Mouse (Mus musculus) spleen, adult 2 months (tissue): ENCODE measurements around the gene Banf2. TPM values are rescaled to one million over a fixed set of nuclear protein-coding genes. Genes with fewer than 3 reads are reported as not detected.

Experiments
- DNase-seq, 2 experiments: peaks; one replicate each; pipeline versions ENCODE4 v3.0.0 to v3.0.0-alpha.2; 2012 to 2021; ENCODE audit warnings: low spot score in 2 of 2, low read depth in 1 of 2
- H3K27ac ChIP-seq: fragments of 200-500 bp; 2 replicates; pipeline ENCODE4 v1.5.1; 2012; ENCODE audit warnings: low read length, inconsistent platforms; ENCODE audit not compliant: insufficient read depth
- H3K27me3 ChIP-seq: fragments of 200-500 bp; 2 replicates; pipeline ENCODE4 v1.6.1; 2012; ENCODE audit warnings: mild to moderate bottlenecking, moderate library complexity, low read length, inconsistent platforms; ENCODE audit not compliant: control insufficient read depth, insufficient read depth
- H3K36me3 ChIP-seq: fragments of 200-500 bp; 2 replicates; pipeline ENCODE4 v1.6.1; 2012; ENCODE audit warnings: mild to moderate bottlenecking, low read length, inconsistent platforms; ENCODE audit not compliant: control insufficient read depth, insufficient read depth
- H3K4me1 ChIP-seq: fragments of 200-500 bp; 2 replicates; pipeline ENCODE4 v1.6.1; 2011; ENCODE audit warnings: inconsistent platforms; ENCODE audit not compliant: control insufficient read depth, insufficient read depth, insufficient read length
- H3K4me3 ChIP-seq: fragments of 200-500 bp; 2 replicates; pipeline ENCODE4 v1.5.1; 2011; ENCODE audit warnings: mild to moderate bottlenecking, inconsistent platforms; ENCODE audit not compliant: insufficient read depth, insufficient read length; ENCODE audit errors: extremely low read depth
- CTCF ChIP-seq: fragments of 200-500 bp; IDR thresholded peaks from 2 replicates; pipeline ENCODE4 v1.5.1; 2011; ENCODE audit warnings: mild to moderate bottlenecking, inconsistent platforms; ENCODE audit not compliant: insufficient read depth, insufficient read length, insufficient replicate concordance; ENCODE audit errors: extremely low read depth
- POLR2A ChIP-seq: fragments of 200-500 bp; IDR thresholded peaks from 2 replicates; pipeline ENCODE4 v1.6.1; 2011; ENCODE audit warnings: low read depth, low read length, inconsistent platforms
- WGBS: fragments of 180-500 bp; shearing (Covaris S2); methylation state at CpG from one replicate; pipeline ENCODE4 v1.1.7; 2018; 5-methylcytosine and 5-hydroxymethylcytosine counted together
- polyA plus RNA-seq: library from polyadenylated mRNA; depleted of rRNA; stranded (reverse); fragments of >200 nt; gene quantifications from 2 replicates; pipeline ENCODE4 v1.2.3, GENCODE M21; 2012

Banf2 gene
- polyA plus RNA-seq, 1 experiment = not detected

GRCm38 (mm10) chr2:144046916-144047315 lies 14.1 kb downstream of the Banf2 start:
- 33% methylated on average over 11 of the region's 11 CpGs for WGBS
- no peak overlapping the region for H3K4me3 ChIP-seq
- no peaks in the 10 kb centered on the region for H3K36me3 ChIP-seq
- TF ChIP-seq CTCF = no peak
- TF ChIP-seq POLR2A = no peak
- DNase-seq = no peak
- H3K27me3 ChIP-seq = no peaks in the 10 kb centered on the region
- H3K27ac ChIP-seq = no peak overlapping the region
- peaks cover 7% of the 10 kb centered on the region; the same call in 1 of the 2 replicates for H3K4me1 ChIP-seq

GRCm38 (mm10) chr2:144050146-144050680 lies 17.4 kb downstream of the Banf2 start:
- Histone ChIP-seq H3K36me3 (no peaks in the 10 kb centered on the region), H3K27ac (no peak overlapping the region), H3K27me3 (no peaks in the 10 kb centered on the region), H3K4me1 (peaks cover 7% of the 10 kb centered on the region; the same call in 1 of the 2 replicates), H3K4me3 (no peak overlapping the region)
- DNase-seq = peak in 1 of 2 experiments; percentile 5
- TF ChIP-seq CTCF = no peak
- no peak for TF ChIP-seq POLR2A
- WGBS = 52% methylated on average over 8 of the region's 8 CpGs

GRCm38 (mm10) chr2:144050861-144051260 lies 18.0 kb downstream of the Banf2 start:
- H3K27me3 ChIP-seq = no peaks in the 10 kb centered on the region
- no peaks in the 10 kb centered on the region for H3K36me3 ChIP-seq
- H3K27ac ChIP-seq = no peak overlapping the region
- WGBS = 46% methylated on average over 6 of the region's 6 CpGs
- TF ChIP-seq CTCF = no peak
- no peak for TF ChIP-seq POLR2A
- peak in 1 of 2 experiments; percentile 18 for DNase-seq
- peaks cover 7% of the 10 kb centered on the region; the same call in 1 of the 2 replicates for H3K4me1 ChIP-seq
- no peak overlapping the region for H3K4me3 ChIP-seq

- Histone ChIP-seq H3K4me1 (peaks cover 7% of the 10 kb centered on the region; the same call in 1 of the 2 replicates), H3K27ac (no peak overlapping the region), H3K4me3 (no peak overlapping the region), H3K36me3 (no peaks in the 10 kb centered on the region), H3K27me3 (no peaks in the 10 kb centered on the region)
- whole genome bisulfite sequencing = 93% methylated on average over 8 of the region's 8 CpGs
- DNase-seq = no peak
- TF ChIP-seq CTCF (no peak), POLR2A (no peak)
Observed at GRCm38 (mm10) chr2:144052410-144053065, 19.7 kb downstream of the Banf2 start.

GRCm38 (mm10) chr2:144057735-144058134 lies 24.9 kb downstream of the Banf2 start:
- Histone ChIP-seq H3K4me3 (no peak overlapping the region), H3K4me1 (no peaks in the 10 kb centered on the region), H3K36me3 (no peaks in the 10 kb centered on the region), H3K27ac (no peak overlapping the region), H3K27me3 (no peaks in the 10 kb centered on the region)
- 88% methylated on average over 2 of the region's 2 CpGs for WGBS
- no peak for DNase-seq
- no peak for TF ChIP-seq POLR2A
- TF ChIP-seq CTCF = no peak

- Histone ChIP-seq H3K36me3 (no peaks in the 10 kb centered on the region), H3K4me3 (no peak overlapping the region), H3K4me1 (no peaks in the 10 kb centered on the region), H3K27me3 (no peaks in the 10 kb centered on the region), H3K27ac (no peak overlapping the region)
- no peak for TF ChIP-seq POLR2A
- DNase-seq = no peak
- WGBS = 85% methylated on average over 6 of the region's 6 CpGs
Observed at GRCm38 (mm10) chr2:144061701-144062100, 28.8 kb downstream of the Banf2 start.

GRCm38 (mm10) chr2:144065499-144065898 lies 32.6 kb downstream of the Banf2 start:
- Histone ChIP-seq H3K4me3 (no peak overlapping the region), H3K27me3 (no peaks in the 10 kb centered on the region), H3K4me1 (no peaks in the 10 kb centered on the region), H3K36me3 (no peaks in the 10 kb centered on the region), H3K27ac (no peak overlapping the region)
- TF ChIP-seq CTCF (no peak), POLR2A (no peak)
- no peak for DNase-seq
- 88% methylated on average over 2 of the region's 2 CpGs for WGBS
